Mouse (Mus musculus): ENCODE data around the gene Kif14. TPM values are rescaled to one million over a fixed set of nuclear protein-coding genes. Genes with fewer than 3 reads are reported as not detected.
A peak's percentile ranks its signal among the peaks of the same experiment; 100 is the strongest.

The Kif14 gene
- 1 to 10 TPM; 1.6 to 3.8 TPM for polyA plus RNA-seq (2017; shearing (Covaris generic))

DNA sequence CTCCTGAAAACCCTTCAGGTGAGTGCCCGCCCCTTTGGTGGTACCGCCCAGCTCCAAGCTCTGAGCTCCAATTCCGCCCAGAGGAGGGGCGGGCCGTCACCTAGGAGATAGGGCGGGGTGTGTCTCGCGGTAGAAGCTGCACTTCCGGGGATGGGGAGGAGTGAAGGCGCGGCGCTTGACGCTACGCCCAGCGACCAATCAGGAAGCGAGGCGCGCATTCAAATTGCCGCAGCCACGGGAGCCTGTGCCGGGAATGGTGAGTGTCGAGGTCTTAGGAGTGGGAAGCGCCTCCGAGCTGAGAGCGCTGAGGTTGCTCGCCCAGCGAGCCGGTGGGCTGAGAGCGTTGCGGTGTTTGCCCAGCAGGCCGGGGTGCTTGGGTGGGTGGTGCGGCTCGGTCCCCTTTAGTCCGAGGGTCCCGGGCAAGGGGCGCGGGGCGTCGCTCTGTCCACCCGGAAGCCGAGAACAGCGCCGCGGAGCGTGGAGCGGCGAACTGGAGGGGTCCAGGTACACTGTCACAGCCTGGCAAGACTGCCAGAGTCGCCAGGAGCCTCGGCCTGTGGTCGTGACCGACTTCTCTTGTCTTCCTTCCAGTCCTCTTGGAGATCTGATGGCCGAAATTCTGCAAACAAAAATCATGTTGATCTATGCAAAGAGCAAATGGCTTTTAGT lies at the start of gene Kif14:
TSS of gene Kif14 (plus strand) at position 201 of the 669 bp plus-strand sequence.
- ATAC-seq = peak; percentile 100

DNA sequence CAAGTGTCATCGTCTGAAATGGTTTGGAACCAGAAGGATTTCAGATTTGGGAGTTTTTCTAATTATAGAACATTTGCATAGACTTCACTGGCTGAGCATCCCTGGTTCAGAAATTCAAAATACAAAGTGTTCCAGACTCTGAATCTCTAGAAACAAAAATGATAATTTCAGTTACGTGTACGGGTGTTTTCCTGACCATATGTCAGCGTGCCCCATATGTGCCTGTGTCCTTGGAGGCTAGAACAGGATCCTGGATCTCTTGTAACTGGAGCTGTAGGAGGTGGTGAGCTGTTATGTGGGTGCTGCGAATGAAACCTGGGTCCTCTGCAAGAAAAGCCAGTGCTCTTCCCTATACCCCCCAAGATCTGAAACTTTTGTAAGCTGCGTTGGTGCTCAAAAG lies 47.8 kb upstream of the Kif14 start:
- no peak for ATAC-seq

DNA sequence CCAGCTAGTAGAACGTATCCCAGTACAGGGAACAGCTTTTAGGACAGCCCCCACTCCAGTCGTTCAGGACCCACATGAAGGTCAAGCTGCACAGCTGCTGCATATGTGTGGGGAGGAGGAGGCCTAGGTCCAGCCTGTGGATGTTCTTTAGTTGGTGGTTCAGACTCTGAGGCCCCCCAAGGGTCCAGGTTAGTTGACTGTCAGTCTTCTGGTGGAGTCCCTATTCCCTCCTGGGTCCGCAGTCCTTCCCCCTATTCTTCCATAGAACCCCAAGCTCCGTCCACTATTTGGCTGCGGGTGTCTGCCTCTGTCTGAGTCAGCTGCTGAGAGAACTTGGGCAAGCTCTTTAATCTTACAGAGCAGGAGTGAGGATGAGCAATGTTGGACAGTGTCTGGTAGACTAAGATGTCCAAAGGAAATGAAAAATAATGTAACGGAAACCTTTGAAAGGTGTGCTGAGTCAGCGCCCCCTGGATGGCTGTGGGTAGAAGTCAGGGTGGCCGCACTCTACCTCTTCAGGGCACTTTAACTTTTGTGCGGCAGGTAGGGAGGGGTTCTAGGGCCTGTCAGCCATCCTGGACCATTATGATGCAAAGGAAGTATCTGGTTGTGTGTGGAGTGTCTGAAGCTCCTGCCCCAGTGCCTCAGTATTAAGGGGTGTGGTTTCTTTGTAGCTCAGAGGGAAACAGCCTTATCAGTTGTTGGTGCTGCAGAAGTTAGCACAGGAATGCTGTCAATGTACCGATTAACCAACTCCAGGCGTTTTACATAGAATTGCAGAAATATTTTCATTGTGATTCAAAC lies 38.8 kb upstream of the Kif14 start:
- no peak for ATAC-seq

DNA sequence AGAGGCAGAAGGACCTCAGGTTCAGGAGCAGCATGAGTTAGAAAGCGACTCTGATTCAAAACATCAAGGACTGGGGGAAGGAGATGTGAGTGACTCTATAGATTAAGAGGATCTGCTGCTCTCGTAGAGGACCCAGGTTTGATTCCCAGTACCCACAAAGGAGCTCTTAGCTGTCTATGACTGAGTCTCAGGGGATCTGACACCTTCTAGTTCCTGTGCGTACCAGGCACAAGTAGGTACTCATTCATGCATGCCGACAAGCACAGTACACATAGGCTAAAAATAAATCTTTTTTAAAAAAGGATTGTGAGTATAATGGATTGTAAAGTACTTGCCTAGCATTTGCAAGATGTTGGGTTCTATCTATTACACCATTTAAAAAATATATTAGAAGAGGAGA lies 37.2 kb upstream of the Kif14 start:
- ATAC-seq = no peak

DNA sequence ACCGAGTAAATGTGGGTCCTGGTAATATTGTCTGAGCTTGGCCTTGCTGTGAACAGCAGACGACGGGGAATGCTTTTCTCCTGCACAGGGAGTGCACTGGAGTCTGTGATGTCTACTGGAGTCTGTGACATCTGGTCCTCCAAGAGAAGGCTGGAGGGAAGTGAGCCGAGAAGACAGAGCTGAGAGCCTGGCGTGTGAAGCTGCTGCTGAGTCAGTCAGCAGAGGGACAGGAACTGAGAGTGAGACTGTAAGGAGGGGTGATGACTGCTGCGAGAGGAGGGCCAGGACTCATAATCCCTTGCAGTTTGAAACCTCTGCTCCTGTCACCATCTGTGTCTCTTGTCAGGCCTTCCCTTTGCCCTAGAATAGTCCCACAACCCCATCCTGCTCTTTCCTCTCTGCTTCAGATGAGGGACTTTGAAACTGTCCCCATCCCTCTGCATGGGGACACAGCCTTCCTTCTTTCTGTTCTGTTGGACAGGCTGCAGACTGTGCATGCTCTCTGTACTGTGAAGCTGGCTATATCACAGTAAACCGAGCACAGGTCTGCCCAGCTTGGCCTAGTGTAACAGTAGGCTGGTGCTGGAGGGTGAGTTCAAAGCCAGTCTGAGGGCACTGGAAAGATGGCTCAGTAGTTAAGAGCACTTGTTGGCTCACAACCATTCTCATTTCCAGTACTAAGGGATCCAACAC lies 35.9 kb upstream of the Kif14 start:
- no peak for ATAC-seq

DNA sequence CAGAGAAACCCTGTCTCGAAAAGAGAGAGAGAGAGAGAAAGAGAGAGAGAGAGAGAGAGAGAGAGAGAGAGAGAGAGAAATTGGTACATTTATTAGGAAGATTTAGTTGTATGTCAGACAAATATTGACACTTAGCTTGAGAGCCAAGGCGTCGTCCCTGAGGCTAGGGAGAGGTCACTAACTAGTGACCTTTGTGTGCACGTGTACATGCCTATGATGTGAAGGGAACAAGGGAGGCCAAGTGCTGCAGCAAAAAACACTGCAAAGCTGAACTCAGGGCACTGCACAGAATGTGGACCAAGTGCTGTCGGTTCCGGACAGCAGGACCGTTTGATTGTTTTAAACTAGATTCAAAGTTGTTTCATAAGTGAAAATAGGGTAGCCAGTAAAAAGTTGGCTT lies 25.4 kb upstream of the Kif14 start:
- ATAC-seq = no peak

DNA sequence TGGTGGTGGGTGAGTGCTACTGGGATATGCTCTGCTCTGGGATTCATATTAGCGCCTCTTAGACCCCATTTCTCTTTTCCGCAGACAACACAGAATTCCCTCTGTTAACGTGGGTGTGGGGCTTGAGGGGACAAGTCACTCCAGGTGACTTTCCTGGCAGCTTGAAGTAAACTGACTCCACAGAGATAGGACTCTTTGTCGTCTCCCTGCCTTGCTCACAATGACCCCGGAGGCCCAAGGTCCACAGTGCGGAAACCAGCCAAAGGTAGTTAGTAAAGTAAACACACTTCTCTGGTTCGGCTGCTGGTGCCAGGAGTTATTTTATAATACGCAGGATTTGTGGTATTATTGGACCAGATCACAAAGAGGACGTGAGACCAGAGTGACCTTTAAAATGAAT lies 23.3 kb upstream of the Kif14 start:
- ATAC-seq = no peak

DNA sequence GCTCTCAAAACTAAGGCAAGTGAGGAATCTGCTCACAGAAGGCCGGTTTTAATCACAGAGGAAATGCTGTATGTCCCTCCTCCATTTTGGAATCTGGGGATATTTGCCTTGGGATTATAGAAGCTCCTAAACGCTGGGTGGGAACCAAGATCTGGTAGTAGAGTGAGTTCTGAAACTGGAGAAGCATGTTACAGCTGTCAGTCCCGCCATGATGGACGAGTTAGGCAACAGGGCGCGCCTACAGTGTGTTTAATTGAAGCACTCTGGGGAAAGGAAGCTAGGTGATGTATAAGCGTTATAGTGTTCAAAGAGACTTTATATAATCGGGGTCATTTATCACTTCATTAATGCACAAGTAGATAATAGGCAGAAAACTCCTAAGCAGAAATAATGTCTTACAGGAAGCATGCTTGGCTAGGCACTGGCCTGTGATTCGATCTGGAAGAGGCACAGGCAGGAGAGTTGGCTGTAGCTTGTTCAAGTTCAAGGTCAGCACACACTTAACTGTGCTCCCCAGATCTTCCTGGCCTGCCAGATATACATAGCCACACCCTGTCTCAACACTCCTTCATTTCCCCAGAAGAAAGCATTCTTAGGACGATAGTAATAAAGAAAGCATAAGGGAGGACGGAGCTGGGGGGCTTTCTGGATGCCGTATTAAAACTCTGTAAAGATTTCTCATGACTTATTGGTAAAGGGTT lies 21.4 kb upstream of the Kif14 start:
- ATAC-seq = no peak

DNA sequence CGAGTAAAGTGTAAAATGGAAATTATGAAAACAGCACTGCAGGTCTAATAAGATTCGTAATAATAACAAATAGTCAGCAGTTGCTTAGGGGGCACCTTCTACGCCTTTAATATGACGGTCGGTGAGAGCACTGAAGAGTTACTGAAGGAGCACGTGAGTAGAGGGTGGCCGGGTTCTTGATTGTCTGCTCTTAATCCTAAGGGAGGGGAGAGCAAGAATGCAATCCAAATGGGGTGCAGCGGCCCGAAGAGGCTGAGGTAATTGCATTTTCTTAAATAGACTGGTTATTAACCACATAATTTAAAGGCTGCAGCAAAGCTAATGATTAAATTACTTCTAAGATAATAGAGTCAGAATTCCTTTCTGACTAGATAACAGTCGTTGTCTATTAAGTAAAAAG lies 19.2 kb upstream of the Kif14 start:
- no peak for ATAC-seq

DNA sequence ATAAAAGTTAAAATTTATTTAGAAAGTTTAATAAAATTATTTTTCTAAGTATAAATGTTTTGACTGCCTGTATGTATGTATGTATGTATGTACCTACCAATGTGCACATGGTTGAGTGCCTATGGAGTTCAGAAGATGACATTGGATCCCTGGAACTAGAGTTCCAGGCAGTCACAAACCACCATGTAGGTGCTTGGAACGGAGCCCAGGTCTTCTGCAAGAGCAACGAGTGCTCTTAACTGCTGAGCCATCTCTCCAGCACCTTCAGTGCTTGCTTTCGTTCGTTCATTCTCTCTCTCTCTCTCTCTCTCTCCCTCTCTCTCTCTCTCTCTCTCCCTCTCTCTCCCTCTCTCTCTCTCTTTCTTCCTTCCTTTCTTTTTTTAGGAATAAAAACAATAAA lies 18.8 kb upstream of the Kif14 start:
- ATAC-seq = no peak

DNA sequence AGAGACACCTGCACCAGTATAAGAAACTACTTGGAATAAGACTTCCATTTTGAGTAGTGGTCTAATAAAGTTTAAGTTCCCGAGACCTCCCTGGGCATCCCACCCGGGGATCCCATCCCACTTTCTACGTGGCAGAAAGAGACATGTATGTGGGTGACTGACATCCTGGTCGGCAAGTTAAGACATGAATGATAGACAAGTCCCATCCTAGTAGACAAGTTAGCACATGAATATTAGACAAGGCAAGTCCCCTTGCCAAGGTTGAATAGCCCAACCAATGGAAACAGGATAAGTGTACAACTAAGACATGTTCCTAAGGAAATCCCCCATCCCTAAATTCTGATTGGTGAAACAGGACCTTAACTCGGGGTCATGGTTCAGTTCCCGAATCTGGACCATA lies 16.6 kb upstream of the Kif14 start:
- ATAC-seq = no peak

DNA sequence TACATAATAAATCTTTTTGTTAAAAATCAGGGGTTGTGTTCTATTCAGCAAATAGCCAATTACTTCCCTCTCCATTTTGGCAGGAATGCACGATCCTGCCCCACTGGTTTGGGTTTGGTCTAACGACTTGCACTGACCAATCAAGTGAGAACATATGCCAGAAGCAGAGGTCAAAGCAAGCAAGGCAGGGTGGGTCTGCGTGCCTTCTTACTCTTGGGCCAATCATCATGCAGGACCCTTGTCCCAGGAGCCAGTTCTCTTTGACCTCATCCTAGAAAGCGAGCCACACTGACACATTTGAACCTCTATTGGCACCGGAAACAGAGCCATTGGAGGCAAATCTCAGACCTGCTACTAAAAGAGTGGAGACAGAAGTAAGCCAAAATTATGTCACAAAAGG lies 15.9 kb upstream of the Kif14 start:
- no peak for ATAC-seq

DNA sequence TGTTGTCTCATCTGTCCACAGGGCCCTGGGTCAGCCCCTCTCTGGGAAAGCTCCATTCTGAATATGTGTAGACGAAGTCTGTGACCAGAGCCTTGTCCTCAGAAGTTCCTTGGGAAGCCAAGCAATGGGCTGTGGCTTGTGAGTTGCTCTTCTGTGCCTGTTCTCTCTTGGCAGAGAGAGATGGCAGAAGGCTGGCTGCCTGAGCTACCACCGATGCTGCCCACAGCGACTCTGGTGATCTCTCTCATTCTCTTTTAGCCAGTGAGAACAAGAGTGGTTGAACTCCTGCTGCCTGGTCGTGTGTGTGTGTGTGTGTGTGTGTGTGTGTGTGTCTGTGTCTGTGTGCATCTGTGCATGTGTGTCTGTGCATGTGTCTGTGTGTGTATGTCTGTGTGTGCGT lies 13.7 kb upstream of the Kif14 start:
- ATAC-seq = no peak

DNA sequence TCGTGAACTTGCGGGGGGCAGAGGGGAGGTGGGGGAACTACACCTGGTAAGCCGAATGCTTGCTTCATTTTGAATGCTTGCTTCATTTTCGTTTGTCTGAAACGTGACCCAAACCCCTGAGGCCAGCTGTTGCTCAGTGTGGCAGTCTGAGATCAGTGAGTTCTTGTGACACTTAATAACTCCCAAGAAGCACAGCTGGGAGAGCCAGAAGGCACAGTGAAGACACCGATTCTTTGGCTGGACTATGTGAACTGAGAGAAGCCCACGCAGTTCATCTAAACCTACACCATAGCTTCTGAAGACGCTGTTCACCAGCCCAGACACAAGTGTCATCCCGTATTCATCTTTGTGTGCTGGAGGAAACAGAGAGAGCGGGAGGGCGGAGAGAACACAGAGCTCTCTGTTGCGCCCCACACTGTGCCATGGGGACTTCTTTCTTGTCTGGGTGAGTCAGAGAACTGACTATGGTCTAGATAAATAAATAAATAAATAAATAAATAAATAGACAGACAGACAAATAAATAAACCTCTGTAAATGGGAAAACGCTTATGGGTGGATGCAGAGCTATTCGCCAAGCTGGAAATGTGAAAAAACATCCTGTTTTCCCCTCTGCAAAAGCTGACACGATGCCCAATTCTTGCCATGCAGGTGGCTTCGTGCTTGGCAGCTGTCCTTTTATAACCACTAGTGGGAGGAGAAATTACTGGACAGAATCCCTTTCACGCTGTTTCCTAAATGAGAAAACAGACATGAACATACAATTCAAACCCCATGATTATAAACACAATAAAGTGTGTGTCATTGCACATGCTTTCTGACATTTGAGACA lies 10.2 kb upstream of the Kif14 start:
- no peak for ATAC-seq

DNA sequence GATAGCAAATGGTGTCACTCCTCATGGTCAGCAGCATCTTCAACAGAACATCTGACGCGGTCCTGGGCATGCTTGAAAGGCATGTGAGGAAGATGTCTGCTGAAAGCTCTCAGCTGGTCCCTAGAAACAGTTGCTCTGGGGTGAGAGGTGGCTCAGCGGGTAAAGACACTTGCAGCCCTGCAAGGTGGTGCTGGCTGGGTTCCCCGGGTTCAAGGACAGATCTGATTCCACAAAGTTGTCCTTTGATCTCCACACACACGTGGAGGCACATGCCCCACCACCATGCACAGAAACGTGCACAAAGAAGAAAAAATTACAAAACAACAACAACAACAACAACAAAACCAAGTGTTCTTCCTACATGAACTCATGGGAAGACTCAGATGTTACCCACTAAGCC lies 9.4 kb upstream of the Kif14 start:
- no peak for ATAC-seq

DNA sequence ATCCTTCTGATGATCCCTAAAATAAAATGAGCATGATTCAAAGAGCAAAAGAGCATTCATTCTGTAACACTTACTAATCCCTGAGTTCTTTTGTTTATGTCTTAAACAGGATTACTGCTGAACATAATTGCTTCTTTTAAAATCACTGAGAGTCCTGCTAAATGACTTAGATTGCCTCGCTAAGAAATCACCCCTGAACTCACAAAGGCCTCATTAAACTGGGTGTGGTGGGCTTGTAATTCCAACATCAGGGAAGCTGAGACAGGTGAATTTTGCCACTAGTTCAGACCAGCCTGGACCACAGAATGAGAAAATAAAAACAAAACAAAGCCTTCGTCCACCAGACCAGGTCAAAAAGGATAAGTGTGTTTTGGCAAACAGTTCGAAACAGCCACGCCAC lies 8.7 kb upstream of the Kif14 start:
- ATAC-seq = no peak

DNA sequence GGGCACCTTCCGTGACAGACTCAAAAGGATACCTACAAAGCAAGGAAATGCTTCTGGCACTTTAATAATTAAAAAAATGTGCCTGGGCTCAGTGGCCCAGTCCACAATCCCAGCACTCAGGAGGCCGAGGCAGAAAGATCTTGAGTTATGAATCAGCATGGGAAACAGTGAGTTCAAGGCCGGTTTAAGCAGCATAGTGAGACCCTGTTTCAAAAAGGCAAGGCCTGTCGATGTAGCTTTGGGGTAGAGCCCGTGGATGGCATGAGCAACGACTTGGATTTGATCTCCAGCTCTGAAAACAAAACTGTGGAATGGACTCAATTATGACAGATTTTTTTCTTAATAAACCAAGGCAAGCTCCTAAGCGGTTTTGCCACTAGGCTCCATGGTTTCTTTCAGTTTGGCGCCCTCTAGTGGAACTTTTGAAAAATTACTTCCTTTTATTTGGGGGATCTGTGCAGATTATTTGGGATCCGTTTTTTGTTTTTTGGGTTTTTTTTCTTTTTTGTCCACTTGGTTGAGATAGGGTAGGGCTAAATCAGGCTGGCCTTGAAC lies 7.4 kb upstream of the Kif14 start:
- no peak for ATAC-seq

DNA sequence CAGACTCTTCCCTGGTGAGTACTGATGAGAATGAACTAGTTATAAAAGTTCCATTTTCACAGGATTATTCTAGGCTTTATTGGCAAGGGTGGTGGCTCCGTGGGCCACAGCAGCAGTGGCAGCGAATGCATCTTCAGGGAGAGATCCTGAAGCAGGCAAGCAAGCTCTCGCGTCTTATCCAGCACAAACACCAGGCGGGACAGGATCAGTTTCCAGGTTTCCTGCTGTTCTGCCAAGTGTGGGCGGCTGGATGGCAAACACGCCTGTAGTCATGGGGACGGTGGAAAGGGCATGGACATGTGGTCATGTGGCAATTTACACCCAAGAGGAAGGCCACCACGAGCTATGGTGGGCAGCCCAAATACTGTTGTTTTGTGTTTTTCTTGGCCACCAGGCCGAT lies 3.7 kb upstream of the Kif14 start:
- ATAC-seq = no peak

DNA sequence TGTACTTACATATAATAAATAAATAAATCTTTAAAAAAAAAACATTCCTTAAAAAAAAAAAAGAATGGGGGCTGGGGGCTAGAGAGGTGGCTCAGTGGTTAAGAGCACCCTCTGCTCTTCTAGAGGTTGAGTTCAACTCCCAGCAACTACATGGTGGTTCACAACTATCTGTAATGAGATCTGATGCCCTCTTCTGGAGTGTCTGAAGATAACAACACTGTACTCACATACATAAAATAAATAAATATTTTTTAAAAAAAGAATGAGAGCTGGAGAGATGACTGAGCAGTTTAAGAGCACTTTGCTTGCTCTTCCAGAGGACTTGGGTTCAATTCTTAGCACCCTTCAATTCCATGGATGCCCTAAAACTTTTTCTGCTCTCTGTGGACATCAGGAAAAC lies 975 bp upstream of the Kif14 start:
- no peak for ATAC-seq

DNA sequence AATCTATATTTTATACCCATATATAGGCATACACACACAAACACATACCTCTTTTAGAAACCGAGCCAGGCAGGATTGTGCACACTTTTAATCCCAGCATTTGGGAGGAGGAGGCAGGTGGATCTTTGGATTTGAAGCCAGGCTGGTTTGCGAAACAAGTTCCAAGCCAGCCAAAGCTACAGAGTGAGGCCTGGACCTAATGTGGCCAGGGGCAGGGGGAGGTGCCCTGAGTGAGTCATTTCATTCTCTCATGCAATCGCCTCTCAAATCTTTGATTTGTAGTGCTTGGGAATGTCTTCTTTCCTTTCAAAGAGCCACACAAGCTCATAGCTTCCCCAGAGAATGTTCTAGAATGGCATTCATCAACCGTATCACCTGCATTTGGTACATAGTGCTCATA lies 3.3 kb downstream of the Kif14 start:
- no peak for ATAC-seq

DNA sequence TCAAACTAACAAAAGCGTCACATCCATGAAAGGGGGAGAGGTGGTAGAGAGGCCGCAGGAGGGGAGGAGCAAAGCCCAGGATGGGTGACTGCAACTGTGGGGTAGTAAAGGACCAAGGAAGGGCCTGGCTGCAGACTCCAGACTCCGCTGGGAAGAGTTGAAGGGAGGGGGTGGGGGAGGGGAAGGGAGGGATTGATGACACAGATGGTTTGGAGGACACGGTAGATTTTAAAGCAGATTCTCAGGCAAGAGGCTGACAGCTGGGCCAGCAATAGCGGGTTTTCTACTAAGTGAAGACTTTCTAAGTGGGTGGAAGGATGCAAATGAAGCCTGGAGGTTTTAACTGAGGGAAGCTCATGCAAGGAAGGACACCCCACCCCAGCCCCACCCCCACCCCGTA lies 4.3 kb downstream of the Kif14 start:
- no peak for ATAC-seq

DNA sequence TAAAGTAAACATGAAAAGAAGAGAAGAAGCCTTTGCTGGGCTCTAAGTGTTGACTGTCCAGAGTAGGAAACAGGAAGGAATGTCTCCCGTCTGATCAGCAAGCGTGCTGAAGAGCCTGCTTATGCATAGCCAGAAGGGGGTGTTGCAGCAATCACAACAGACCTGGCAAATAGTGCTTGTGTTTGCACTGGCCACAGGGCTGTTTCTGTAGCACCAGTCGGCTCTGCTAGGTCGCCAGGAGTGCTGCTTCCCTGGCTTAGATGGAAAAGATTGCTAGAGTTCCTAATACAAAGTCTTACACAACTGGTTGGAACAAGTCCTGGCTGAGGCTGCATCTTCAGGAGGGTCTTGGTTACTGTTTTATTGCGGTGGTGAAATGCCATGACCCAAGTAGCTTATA lies 25.5 kb downstream of the Kif14 start:
- ATAC-seq = no peak

All from activated CD4-positive, CD25-positive, alpha-beta regulatory T cell, adult 4 months (primary cell).